Mouse (Mus musculus): Measurements from ENCODE around the gene Mybpc3. TPM values are rescaled to one million over a fixed set of nuclear protein-coding genes. Genes with fewer than 3 reads are reported as not detected.

The Mybpc3 gene
- polyA plus RNA-seq, 1 experiment from 2014 or later, result 5.0 TPM

- Histone ChIP-seq H3K4me3 (ENCODE audit: low read depth, low read length) (no peak overlapping the region), H3K4me2 (no peak overlapping the region), H3K9ac (ENCODE audit: low read depth, low read length) (no peak overlapping the region), H3K27ac (ENCODE audit: low read depth, low read length) (no peak overlapping the region), H3K4me1 (replicated peaks; ENCODE audit: control insufficient read depth, insufficient read depth, low read length) (no peaks in the 10 kb centered on the region), H3K36me3 (ENCODE audit: control insufficient read depth, insufficient read depth, low read length) (peaks cover 4% of the 10 kb centered on the region; the same call in 1 of the 2 replicates), H3K9me3 (ENCODE audit: control insufficient read depth, low read length) (no peaks in the 10 kb centered on the region), H3K27me3 (replicated peaks; ENCODE audit: control insufficient read depth, insufficient read depth, low read length) (no peaks in the 10 kb centered on the region)
- ATAC-seq (replicated peaks; ENCODE audit: low FRiP score) (no peak), DNase-seq (ENCODE audit: low spot score) (no peak)
- WGBS, result 56% methylated on average over 5 of the region's 5 CpGs
Observed at GRCm38 (mm10) chr2:91139311-91139710, 21.4 kb downstream of the Mybpc3 start.

GRCm38 (mm10) chr2:91139764-91140163 is 21.8 kb downstream of the Mybpc3 start:
- peaks cover 4% of the 10 kb centered on the region; the same call in 1 of the 2 replicates for H3K36me3 ChIP-seq (ENCODE audit: control insufficient read depth, insufficient read depth, low read length)
- no peak overlapping the region for H3K9ac ChIP-seq (ENCODE audit: low read depth, low read length)
- ATAC-seq (replicated peaks; ENCODE audit: low FRiP score), result no peak
- no peaks in the 10 kb centered on the region for H3K4me1 ChIP-seq (replicated peaks; ENCODE audit: control insufficient read depth, insufficient read depth, low read length)
- no peak overlapping the region for H3K27ac ChIP-seq (ENCODE audit: low read depth, low read length)
- no peak overlapping the region for H3K4me3 ChIP-seq (ENCODE audit: low read depth, low read length)
- DNase-seq (ENCODE audit: low spot score), result no peak
- H3K27me3 ChIP-seq (replicated peaks; ENCODE audit: control insufficient read depth, insufficient read depth, low read length), result no peaks in the 10 kb centered on the region
- H3K9me3 ChIP-seq (ENCODE audit: control insufficient read depth, low read length), result no peaks in the 10 kb centered on the region
- 87% methylated on average over 8 of the region's 8 CpGs for WGBS
- no peak overlapping the region for H3K4me2 ChIP-seq

DNA sequence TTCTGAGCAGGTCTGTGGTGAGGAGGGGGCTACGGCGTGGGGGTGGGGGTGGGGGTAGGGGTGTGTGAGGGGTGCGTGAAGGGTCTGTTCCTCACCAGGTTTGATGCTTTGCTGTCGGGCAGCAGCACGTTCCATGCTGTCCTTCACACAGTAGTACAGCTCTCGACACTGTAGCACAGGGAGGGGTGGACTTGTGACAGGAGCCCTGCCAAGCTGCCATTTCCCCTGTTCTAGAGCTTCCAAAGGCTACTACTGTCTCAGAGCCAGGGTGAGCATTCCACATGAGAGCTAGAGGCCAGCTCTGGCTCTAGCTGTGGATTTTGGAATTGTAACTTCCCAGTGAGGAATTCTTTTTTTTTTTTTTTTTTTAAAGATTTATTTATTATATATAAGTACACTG is 25.0 kb downstream of the Mybpc3 start:
- Histone ChIP-seq H3K36me3 (ENCODE audit: control insufficient read depth, insufficient read depth, low read length) (peaks cover 2% of the 10 kb centered on the region; the same call in 1 of the 2 replicates), H3K4me3 (ENCODE audit: low read depth, low read length) (no peak overlapping the region), H3K9ac (ENCODE audit: low read depth, low read length) (no peak overlapping the region), H3K27me3 (replicated peaks; ENCODE audit: control insufficient read depth, insufficient read depth, low read length) (no peaks in the 10 kb centered on the region), H3K4me2 (no peak overlapping the region), H3K9me3 (ENCODE audit: control insufficient read depth, low read length) (no peaks in the 10 kb centered on the region), H3K27ac (ENCODE audit: low read depth, low read length) (no peak overlapping the region), H3K4me1 (replicated peaks; ENCODE audit: control insufficient read depth, insufficient read depth, low read length) (no peaks in the 10 kb centered on the region)
- DNase-seq (ENCODE audit: low spot score) (no peak), ATAC-seq (replicated peaks; ENCODE audit: low FRiP score) (no peak)
- WGBS, result 92% methylated on average over 6 of the region's 6 CpGs

DNA sequence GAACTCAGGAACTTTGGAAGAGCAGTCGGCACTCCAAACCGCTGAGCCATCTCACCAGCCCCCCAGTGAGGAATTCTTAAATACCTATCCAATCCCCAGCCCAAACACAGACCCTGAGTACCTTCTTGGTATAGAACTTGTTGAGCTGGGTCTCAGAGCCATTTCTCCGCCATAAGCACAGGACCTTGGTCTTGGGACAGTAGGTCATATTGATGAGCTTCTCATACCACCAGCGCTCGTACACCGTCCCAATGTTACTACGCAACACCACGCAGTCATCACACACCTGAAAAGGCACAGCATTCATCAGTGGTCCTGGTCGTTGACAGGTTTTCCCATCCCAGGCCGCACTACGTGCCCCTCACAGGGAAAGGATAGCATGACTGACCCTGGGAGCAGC is 25.5 kb downstream of the Mybpc3 start:
- Histone ChIP-seq H3K9ac (ENCODE audit: low read depth, low read length) (no peak overlapping the region), H3K4me3 (ENCODE audit: low read depth, low read length) (no peak overlapping the region), H3K4me1 (replicated peaks; ENCODE audit: control insufficient read depth, insufficient read depth, low read length) (no peaks in the 10 kb centered on the region), H3K36me3 (ENCODE audit: control insufficient read depth, insufficient read depth, low read length) (peaks cover 2% of the 10 kb centered on the region; the same call in 1 of the 2 replicates), H3K27ac (ENCODE audit: low read depth, low read length) (no peak overlapping the region), H3K4me2 (no peak overlapping the region), H3K9me3 (ENCODE audit: control insufficient read depth, low read length) (no peaks in the 10 kb centered on the region), H3K27me3 (replicated peaks; ENCODE audit: control insufficient read depth, insufficient read depth, low read length) (no peaks in the 10 kb centered on the region)
- 93% methylated on average over 11 of the region's 11 CpGs for WGBS
- no peak for DNase-seq (ENCODE audit: low spot score)
- no peak for ATAC-seq (replicated peaks; ENCODE audit: low FRiP score)

DNA sequence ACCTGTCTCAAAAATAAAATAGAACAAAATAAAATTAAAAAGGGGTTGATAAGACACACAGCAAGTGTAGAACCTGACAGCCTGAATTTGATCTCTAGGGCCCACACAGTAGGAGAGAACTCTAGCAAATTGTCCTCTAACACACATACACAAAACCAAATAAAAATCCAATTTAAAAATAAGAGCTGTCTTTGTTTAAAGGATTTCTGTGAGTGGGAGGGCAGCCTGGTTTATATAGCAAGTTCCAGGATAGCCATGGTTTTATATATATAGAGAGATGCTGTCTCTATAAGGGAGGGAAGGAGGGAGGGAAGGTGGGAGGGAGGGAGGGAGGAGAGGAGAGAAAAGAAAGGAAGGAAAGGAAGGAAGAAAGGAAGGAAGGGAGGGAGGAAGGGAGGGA is 30.2 kb downstream of the Mybpc3 start:
- no peak overlapping the region for H3K4me3 ChIP-seq (ENCODE audit: low read depth, low read length)
- H3K4me1 ChIP-seq (replicated peaks; ENCODE audit: control insufficient read depth, insufficient read depth, low read length), result no peaks in the 10 kb centered on the region
- H3K4me2 ChIP-seq, result no peak overlapping the region
- peaks cover 4% of the 10 kb centered on the region; the same call in 1 of the 2 replicates for H3K36me3 ChIP-seq (ENCODE audit: control insufficient read depth, insufficient read depth, low read length)
- no peaks in the 10 kb centered on the region for H3K27me3 ChIP-seq (replicated peaks; ENCODE audit: control insufficient read depth, insufficient read depth, low read length)
- ATAC-seq (replicated peaks; ENCODE audit: low FRiP score), result no peak
- H3K27ac ChIP-seq (ENCODE audit: low read depth, low read length), result no peak overlapping the region
- no peak for DNase-seq (ENCODE audit: low spot score)
- no peak overlapping the region for H3K9ac ChIP-seq (ENCODE audit: low read depth, low read length)
- no peaks in the 10 kb centered on the region for H3K9me3 ChIP-seq (ENCODE audit: control insufficient read depth, low read length)

GRCm38 (mm10) chr2:91151331-91151730 is 33.4 kb downstream of the Mybpc3 start:
- Histone ChIP-seq H3K4me1 (replicated peaks; ENCODE audit: control insufficient read depth, insufficient read depth, low read length) (no peaks in the 10 kb centered on the region), H3K4me2 (no peak overlapping the region), H3K27me3 (replicated peaks; ENCODE audit: control insufficient read depth, insufficient read depth, low read length) (no peaks in the 10 kb centered on the region), H3K36me3 (ENCODE audit: control insufficient read depth, insufficient read depth, low read length) (peaks cover 8% of the 10 kb centered on the region; the same call in 1 of the 2 replicates), H3K4me3 (ENCODE audit: low read depth, low read length) (no peak overlapping the region), H3K9me3 (ENCODE audit: control insufficient read depth, low read length) (no peaks in the 10 kb centered on the region), H3K27ac (ENCODE audit: low read depth, low read length) (no peak overlapping the region), H3K9ac (ENCODE audit: low read depth, low read length) (no peak overlapping the region)
- no peak for DNase-seq (ENCODE audit: low spot score)
- WGBS, result 74% methylated on average over 1 of the region's 1 CpGs
- ATAC-seq (replicated peaks; ENCODE audit: low FRiP score), result no peak

DNA sequence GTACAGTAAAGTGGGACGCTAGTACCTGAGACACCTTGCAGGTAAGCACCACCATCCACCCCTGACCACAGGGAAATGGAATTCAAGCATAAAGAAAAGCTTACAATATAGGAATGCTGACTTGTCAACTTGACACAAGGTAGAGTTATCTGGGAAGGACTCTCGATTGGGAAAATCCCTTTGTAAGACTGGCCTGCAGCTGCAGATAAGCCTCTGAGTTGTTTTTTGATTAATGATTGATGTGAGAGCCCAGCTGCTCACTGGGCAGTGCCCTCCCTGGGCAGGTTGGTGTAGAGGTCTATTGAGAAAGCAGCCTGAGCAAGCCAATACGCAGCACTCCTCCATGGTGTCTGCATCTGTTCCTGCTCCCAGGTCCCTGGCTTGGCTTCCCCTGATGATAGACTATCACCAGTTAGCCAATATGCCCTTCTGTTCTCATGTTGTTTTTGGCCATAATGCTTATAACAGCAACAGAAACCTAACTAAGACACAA is 35.0 kb downstream of the Mybpc3 start:
- WGBS, result 73% methylated on average over 3 of the region's 3 CpGs

DNA sequence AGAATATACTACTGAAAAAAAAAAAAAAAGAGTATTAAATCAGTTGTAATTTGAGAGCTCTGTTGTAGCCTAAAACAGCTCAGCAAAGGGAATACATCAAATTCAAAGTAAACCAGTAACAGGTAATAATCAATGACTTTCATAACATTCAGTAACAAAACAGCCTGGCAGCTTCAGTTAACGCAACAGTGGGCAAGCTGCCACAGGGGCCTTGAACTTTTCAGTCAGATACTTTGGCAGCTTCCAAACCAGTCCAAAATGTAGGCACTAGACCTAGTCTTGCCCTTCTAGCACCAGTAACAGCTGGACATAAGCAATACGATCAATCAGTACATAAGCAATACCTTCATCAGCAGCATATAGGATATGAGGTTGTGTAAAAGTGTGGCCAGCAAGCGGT is 36.1 kb downstream of the Mybpc3 start:
- no peak for ATAC-seq (replicated peaks; ENCODE audit: low FRiP score)
- Histone ChIP-seq H3K36me3 (ENCODE audit: control insufficient read depth, insufficient read depth, low read length) (peaks cover 10% of the 10 kb centered on the region; the same call in 1 of the 2 replicates), H3K9ac (ENCODE audit: low read depth, low read length) (no peak overlapping the region), H3K9me3 (ENCODE audit: control insufficient read depth, low read length) (no peaks in the 10 kb centered on the region), H3K27ac (ENCODE audit: low read depth, low read length) (no peak overlapping the region), H3K4me1 (replicated peaks; ENCODE audit: control insufficient read depth, insufficient read depth, low read length) (no peaks in the 10 kb centered on the region), H3K4me3 (ENCODE audit: low read depth, low read length) (no peak overlapping the region), H3K27me3 (replicated peaks; ENCODE audit: control insufficient read depth, insufficient read depth, low read length) (no peaks in the 10 kb centered on the region), H3K4me2 (no peak overlapping the region)
- DNase-seq (ENCODE audit: low spot score), result no peak
- 93% methylated on average over 3 of the region's 3 CpGs for WGBS

More for the DNA sequence above, 35.0 kb downstream of the Mybpc3 start:
- Histone ChIP-seq H3K9me3 (ENCODE audit: control insufficient read depth, low read length) (no peaks in the 10 kb centered on the region), H3K4me3 (ENCODE audit: low read depth, low read length) (no peak overlapping the region), H3K27ac (ENCODE audit: low read depth, low read length) (no peak overlapping the region), H3K4me2 (no peak overlapping the region), H3K4me1 (replicated peaks; ENCODE audit: control insufficient read depth, insufficient read depth, low read length) (no peaks in the 10 kb centered on the region), H3K27me3 (replicated peaks; ENCODE audit: control insufficient read depth, insufficient read depth, low read length) (no peaks in the 10 kb centered on the region), H3K9ac (ENCODE audit: low read depth, low read length) (no peak overlapping the region), H3K36me3 (ENCODE audit: control insufficient read depth, insufficient read depth, low read length) (peaks cover 10% of the 10 kb centered on the region; the same call in 1 of the 2 replicates)
- ATAC-seq (replicated peaks; ENCODE audit: low FRiP score) (no peak), DNase-seq (ENCODE audit: low spot score) (no peak)

DNA sequence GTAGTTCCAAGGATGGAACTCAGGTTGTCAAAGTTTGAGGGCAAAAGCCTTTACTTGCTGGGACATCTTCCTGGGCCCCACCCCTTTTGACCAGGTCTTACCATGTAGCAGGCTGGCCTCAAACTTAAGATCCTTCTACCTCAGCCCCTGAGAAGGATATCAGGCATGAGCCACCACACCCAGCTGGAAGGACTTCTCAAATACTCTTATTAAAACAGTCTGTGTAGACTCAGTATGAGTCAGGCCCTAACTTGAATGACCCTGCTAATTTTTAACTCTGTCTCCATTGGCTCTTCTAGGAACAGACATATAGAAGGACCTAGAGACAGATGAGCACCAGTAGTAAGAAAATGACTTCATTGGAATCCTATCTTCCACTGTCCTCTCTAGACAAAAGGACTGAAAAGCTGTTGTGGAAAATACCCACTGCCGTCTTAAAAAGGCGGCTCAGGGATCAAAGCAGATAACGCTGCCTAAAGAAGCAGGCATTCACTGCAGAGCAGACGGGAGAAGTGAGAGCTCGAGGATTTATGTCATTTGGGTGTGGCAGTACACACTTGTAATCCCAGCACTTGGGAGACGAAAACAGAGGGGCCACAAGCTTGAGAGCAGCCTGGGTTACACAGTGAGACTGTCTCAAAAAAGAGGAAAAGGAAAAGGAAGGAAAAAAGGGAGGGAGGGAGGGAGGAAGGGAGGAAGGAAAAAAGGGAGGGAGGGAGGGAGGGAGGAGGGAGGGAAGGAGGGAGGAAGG is 39.2 kb downstream of the Mybpc3 start:
- no peaks in the 10 kb centered on the region for H3K9me3 ChIP-seq (ENCODE audit: control insufficient read depth, low read length)
- no peak overlapping the region for H3K4me2 ChIP-seq
- no peaks in the 10 kb centered on the region for H3K27me3 ChIP-seq (replicated peaks; ENCODE audit: control insufficient read depth, insufficient read depth, low read length)
- no peaks in the 10 kb centered on the region for H3K4me1 ChIP-seq (replicated peaks; ENCODE audit: control insufficient read depth, insufficient read depth, low read length)
- DNase-seq (ENCODE audit: low spot score), result no peak
- H3K4me3 ChIP-seq (ENCODE audit: low read depth, low read length), result no peak overlapping the region
- H3K9ac ChIP-seq (ENCODE audit: low read depth, low read length), result no peak overlapping the region
- ATAC-seq (replicated peaks; ENCODE audit: low FRiP score), result no peak
- WGBS, result 60% methylated on average over 6 of the region's 6 CpGs
- no peak overlapping the region for H3K27ac ChIP-seq (ENCODE audit: low read depth, low read length)
- H3K36me3 ChIP-seq (ENCODE audit: control insufficient read depth, insufficient read depth, low read length), result peaks cover 7% of the 10 kb centered on the region; the same call in 1 of the 2 replicates

Measured in liver, embryonic 11.5 days (tissue).